Mouse (Mus musculus) urinary bladder, adult 18-20 months (tissue): ENCODE measurements at regions not wholly inside any gene's neighbourhood (a gene's known extent, or its start where the extent isn't known, plus 50 kb on each side); places are given as distances from the start of the nearest gene placed in this dataset.
A peak's percentile ranks its signal among the peaks of the same experiment; 100 is the strongest.

Source experiments
- DNase-seq, 2 experiments: peaks; one replicate each; pipeline ENCODE4 v3.0.0; 2022; ENCODE audit warnings: low spot score in 2 of 2, mixed read lengths in 2 of 2

DNA sequence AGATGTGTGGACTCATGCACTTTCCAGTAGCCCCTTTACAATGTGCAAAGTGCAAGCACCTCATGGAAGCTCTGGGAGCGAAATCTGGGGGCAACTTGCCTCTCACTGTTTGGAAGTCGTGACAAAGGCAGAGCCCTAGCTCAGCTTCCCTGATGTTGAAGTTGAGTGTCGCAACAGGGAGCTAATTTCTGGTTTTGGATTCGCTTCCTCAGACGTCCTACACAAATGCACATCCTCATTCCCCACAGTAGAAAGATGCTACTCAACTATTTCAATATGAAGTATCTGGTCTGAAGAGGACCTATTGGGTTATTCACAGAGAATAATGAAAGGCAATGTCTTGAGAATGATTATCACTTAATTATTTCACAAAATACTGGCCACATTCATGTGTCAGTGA is 331.3 kb downstream of the Adgrl2 start:
- no peak for DNase-seq

DNA sequence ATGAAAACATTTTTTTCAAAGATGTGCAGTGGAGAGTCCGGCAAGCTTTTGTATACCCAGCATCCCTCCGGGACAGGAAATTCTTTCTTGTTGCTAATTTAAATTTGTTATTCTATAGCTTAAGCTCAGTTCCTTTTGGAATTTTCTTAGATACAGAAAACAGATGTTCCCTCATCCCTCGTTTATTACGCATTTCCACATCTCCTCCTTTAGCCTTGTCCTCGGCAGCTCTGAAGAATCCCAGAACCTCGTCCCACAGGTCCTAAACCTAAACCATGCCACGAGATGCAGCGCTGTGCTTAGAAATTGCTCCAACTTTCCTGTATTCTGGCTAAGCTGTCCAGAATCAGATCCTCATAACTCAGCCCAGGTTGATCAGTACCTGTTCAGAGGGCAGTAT is 332.0 kb downstream of the Adgrl2 start:
- no peak for DNase-seq

GRCm38 (mm10) chr3:148656187-148656586 is 334.2 kb downstream of the Adgrl2 start:
- no peak for DNase-seq

DNA sequence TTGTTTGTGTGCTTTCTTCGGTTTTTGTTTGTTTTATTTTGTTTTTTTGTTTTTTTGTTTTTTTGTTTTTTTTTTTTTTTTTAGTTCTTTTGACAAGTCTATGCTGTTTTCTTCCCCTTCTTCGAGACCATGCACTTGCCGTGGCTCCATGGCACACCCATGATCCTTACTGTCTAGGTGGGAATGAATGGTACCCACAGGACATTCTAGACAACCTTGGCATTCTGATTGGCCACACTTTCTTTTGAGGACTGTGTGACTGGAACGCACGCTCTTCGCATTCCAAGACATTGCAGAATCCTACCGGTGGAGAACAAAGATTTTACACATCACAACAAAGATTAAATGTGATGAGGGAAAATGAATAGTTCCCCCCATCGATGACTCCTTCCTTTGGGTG is 340.1 kb downstream of the Adgrl2 start:
- no peak for DNase-seq

DNA sequence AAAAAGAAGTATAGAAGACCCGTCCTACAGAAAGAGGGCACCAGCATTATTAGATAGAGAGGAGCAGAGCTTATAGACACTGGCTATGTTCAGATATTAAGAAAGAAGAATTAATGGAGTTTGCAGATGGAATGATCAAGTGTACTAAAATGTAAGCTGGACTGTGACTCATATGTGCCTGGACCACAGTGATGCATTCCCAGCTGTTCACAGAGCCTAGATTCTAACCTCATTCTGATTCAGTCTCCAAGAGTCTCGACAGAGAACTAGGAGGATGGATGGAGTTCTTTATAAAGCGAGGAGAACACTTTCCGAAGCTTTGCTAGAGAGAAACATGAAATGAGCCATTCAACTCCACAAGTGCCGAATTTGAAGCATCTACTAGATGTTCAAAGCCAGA is 345.4 kb downstream of the Adgrl2 start:
- DNase-seq, result no peak

GRCm38 (mm10) chr3:148641581-148641980 is 348.8 kb downstream of the Adgrl2 start:
- DNase-seq, result no peak

DNA sequence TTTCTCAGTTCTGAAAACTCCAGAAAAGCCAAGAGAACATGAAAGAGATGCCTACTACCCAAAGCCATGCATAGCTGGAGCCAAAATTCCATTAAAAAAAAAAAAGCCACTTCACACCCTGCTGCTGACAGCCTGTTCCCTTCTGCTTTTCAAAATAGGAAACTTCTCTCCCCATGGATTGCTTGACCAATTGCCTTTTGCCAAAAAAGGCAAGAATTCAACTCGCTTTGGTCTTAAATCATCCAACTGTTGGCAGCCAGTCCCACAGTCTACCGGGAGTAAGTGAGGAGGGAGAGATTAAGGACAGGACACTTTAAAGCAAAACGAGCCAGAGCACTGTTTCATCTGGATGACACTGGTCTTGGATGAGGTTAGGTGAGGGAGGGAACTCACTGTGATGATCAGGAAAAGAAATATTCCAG is 349.7 kb downstream of the Adgrl2 start:
- DNase-seq, result peak in 1 of 2 experiments; percentile 16

- no peak for DNase-seq
Measured at GRCm38 (mm10) chr3:148635101-148635500, 355.3 kb downstream of the Adgrl2 start.

GRCm38 (mm10) chr3:148634352-148634751 is 356.0 kb downstream of the Adgrl2 start:
- no peak for DNase-seq

DNA sequence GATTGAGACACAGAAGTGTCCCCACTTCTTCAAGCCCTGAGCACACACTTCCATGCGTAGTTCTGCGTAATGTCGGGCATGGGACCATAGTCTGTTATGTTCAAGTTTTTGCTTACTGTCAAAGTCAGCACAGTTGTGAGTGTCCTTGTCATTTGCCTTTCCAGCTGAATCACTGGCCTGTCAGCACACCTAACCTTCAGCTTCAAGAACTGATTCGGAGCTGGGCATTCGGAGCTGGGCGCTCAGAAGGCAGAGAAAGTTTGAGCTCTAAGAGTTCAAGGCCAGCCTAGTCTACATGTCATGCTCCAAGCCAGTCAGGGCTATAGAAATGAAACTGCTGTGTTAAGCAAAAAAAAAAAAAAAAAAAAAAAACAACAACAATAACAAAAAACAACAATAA is 357.1 kb downstream of the Adgrl2 start:
- no peak for DNase-seq

DNA sequence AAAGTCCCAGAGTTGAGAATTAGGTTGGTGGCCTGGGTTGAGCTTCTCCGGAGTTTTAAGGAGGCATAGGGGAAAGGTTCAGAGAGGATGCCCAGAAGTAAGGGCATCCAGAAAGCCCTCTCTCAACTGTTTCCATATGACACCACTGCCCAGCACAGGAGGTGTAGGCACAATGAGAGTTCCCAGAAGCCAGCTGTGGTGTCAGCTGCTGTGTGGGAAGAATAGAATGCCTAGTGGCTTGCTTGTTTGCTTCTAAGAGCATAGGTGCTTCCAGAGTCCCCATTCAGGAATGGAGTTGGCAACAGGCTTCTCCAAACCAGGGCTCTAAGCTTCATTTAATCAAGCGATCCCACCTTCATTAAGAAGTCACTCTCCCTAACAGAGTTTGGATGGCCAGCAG is 357.9 kb downstream of the Adgrl2 start:
- no peak for DNase-seq

DNA sequence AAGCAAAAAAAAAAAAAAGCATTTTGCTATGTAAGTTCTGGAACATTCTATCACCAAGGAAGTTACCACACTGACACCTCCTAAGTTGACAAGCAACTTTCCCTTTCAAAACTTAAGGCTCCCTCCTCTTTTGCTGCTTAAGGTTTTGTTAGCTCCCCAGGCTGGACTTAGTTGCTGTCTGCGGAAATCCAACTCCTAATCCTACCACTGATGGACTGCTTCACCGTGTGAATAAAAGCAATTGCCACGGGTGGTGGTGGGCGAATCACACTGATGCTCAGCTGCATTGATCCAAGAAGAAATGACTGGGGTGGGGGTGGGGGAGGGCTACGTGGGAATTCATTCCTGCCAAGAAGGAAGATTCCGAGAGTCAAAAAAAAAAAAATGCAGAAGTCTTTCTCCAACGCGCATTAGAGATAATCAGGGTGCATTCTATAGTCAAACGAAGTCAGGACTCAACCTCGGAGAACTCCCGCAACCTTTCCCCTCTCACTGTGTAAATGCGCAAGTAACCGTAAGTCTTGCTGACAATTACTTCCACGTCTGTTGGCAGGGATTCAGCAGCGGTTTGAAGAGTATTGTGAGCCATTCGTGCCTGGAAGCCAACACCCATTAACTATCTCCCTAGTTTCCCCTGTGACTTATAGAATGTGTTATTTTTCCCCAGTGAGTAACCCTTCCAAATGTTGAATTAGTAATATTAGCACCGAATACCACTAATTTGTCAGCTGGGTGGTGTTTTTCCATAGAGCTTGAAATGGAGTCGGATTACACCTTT is 358.8 kb downstream of the Adgrl2 start:
- no peak for DNase-seq

- DNase-seq, result no peak
Measured at GRCm38 (mm10) chr3:148630865-148631264, 359.5 kb downstream of the Adgrl2 start.

- no peak for DNase-seq
Measured at GRCm38 (mm10) chr3:148614971-148615671, 375.2 kb downstream of the Adgrl2 start.

GRCm38 (mm10) chr3:148613443-148613842 is 376.9 kb downstream of the Adgrl2 start:
- DNase-seq, result no peak

GRCm38 (mm10) chr3:148603276-148603675 is 387.1 kb downstream of the Adgrl2 start:
- no peak for DNase-seq

- DNase-seq, result no peak
Measured at GRCm38 (mm10) chr3:148602730-148603255, 387.6 kb downstream of the Adgrl2 start.

DNA sequence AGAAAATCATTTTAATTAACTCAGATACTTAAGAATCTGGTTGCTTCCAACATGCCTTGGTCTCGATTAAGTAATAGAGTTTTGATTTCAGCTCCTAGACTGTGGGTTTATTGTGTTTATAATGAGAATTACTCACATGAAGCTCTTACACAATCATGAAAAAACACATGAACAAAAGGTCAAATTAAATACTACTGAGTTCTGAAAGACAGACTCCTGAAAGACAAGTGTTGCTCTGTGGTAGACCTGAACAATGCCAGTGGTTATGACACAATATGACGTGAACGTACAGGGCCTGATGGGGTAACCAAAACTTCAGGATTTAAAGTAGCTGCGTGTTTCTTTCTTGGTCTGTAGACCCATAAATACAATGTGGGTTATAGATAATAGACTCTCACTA is 394.8 kb downstream of the Adgrl2 start:
- DNase-seq, result no peak

- no peak for DNase-seq
Measured at GRCm38 (mm10) chr3:148589556-148589955, 400.8 kb downstream of the Adgrl2 start.

- no peak for DNase-seq
Measured at GRCm38 (mm10) chr3:148575735-148576134, 414.6 kb downstream of the Adgrl2 start.

DNA sequence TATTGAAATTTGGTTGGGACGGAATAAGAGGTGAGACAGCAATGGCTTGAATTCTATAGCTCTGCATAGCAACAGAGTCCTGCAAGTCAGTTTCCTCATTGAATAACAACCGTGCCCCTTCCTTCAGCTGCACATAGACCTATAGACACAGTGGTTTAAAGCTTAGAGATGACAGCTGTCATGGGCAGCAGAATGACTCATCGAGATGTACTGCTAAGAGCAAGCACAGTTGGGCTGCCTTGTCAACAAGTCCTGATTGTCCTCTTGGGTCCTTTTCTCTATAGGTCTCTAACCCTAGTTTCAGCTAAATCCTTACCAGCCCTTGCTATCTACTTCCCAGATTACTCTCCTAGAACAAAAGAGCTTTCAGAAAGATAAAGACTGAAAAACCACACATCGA is 417.9 kb downstream of the Adgrl2 start:
- DNase-seq, result no peak

DNA sequence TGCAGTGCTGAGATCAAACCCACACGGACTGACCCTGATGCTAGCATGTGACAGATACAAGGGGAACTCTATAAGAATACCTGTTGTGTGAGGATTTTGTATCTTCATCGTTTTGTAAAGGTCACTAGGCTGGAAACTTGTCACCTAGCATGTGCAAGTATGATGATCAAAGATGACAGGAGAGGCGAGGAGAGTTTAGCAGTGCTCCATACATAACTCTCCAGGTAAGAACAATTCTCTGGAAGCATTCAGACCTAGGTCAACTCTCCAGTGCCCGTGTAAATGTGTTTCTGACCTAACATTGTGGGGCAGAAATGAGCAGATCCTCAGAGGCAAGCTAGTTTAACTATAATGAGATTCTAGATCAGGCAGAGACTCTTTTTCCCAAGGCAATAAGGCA is 425.6 kb downstream of the Adgrl2 start:
- no peak for DNase-seq

GRCm38 (mm10) chr3:148561211-148561610 is 429.1 kb downstream of the Adgrl2 start:
- no peak for DNase-seq
